Mouse (Mus musculus): Measurements from ENCODE around the gene Camkv. TPM values are rescaled to one million over a fixed set of nuclear protein-coding genes. Genes with fewer than 3 reads are reported as not detected.

The Camkv gene
- polyA plus RNA-seq, 1 experiment from 2014 or later, result 25.1 TPM

- no peaks in the 10 kb centered on the region for H3K36me3 ChIP-seq (ENCODE audit: control insufficient read depth, insufficient read depth, low read length)
- WGBS, result 43% methylated on average over 13 of the region's 13 CpGs
- ATAC-seq (no peak), DNase-seq (ENCODE audit: low spot score) (peak; percentile 65)
- 0 out of 2 replicates have a peak, but pooled peaks cover 4% of the 10 kb centered on the region for H3K4me1 ChIP-seq (ENCODE audit: control insufficient read depth, insufficient read depth, low read length)
- H3K4me3 ChIP-seq (ENCODE audit: low read depth, low read length), result no peak overlapping the region
- H3K4me2 ChIP-seq (ENCODE audit: low read length), result no peak overlapping the region
- no peaks in the 10 kb centered on the region for H3K9me3 ChIP-seq (replicated peaks; ENCODE audit: control insufficient read depth, low read length)
- no peak overlapping the region for H3K27ac ChIP-seq (ENCODE audit: low read depth, low read length)
- H3K9ac ChIP-seq (ENCODE audit: low read length), result no peak overlapping the region
- no peaks in the 10 kb centered on the region for H3K27me3 ChIP-seq (replicated peaks; ENCODE audit: control insufficient read depth, insufficient read depth, low read length)
These were observed 17.4 kb upstream of the Camkv start for GRCm38 (mm10) chr9:107917895-107918608.

GRCm38 (mm10) chr9:107918884-107919283 is 16.6 kb upstream of the Camkv start:
- DNase-seq (ENCODE audit: low spot score) (no peak), ATAC-seq (no peak)
- 84% methylated on average over 6 of the region's 6 CpGs for WGBS
- H3K4me1 ChIP-seq (ENCODE audit: control insufficient read depth, insufficient read depth, low read length), result 0 out of 2 replicates have a peak, but pooled peaks cover 4% of the 10 kb centered on the region
- no peak overlapping the region for H3K4me3 ChIP-seq (ENCODE audit: low read depth, low read length)
- no peak overlapping the region for H3K27ac ChIP-seq (ENCODE audit: low read depth, low read length)
- no peaks in the 10 kb centered on the region for H3K9me3 ChIP-seq (replicated peaks; ENCODE audit: control insufficient read depth, low read length)
- H3K4me2 ChIP-seq (ENCODE audit: low read length), result no peak overlapping the region
- H3K9ac ChIP-seq (ENCODE audit: low read length), result no peak overlapping the region
- no peaks in the 10 kb centered on the region for H3K27me3 ChIP-seq (replicated peaks; ENCODE audit: control insufficient read depth, insufficient read depth, low read length)
- H3K36me3 ChIP-seq (ENCODE audit: control insufficient read depth, insufficient read depth, low read length), result no peaks in the 10 kb centered on the region

GRCm38 (mm10) chr9:107919441-107919840 is 16.0 kb upstream of the Camkv start:
- Histone ChIP-seq H3K36me3 (ENCODE audit: control insufficient read depth, insufficient read depth, low read length) (no peaks in the 10 kb centered on the region), H3K4me3 (ENCODE audit: low read depth, low read length) (no peak overlapping the region), H3K9ac (ENCODE audit: low read length) (no peak overlapping the region), H3K4me2 (ENCODE audit: low read length) (no peak overlapping the region), H3K27me3 (replicated peaks; ENCODE audit: control insufficient read depth, insufficient read depth, low read length) (no peaks in the 10 kb centered on the region), H3K27ac (ENCODE audit: low read depth, low read length) (no peak overlapping the region), H3K4me1 (ENCODE audit: control insufficient read depth, insufficient read depth, low read length) (peaks cover 7% of the 10 kb centered on the region; the same call in 1 of the 2 replicates), H3K9me3 (replicated peaks; ENCODE audit: control insufficient read depth, low read length) (no peaks in the 10 kb centered on the region)
- ATAC-seq (no peak), DNase-seq (ENCODE audit: low spot score) (no peak)
- WGBS, result 86% methylated on average over 5 of the region's 5 CpGs

- ATAC-seq (no peak), DNase-seq (ENCODE audit: low spot score) (no peak)
- Histone ChIP-seq H3K4me1 (ENCODE audit: control insufficient read depth, insufficient read depth, low read length) (peaks cover 6% of the 10 kb centered on the region; the same call in 1 of the 2 replicates), H3K4me3 (ENCODE audit: low read depth, low read length) (no peak overlapping the region), H3K4me2 (ENCODE audit: low read length) (no peak overlapping the region), H3K27me3 (replicated peaks; ENCODE audit: control insufficient read depth, insufficient read depth, low read length) (no peaks in the 10 kb centered on the region), H3K9ac (ENCODE audit: low read length) (no peak overlapping the region), H3K36me3 (ENCODE audit: control insufficient read depth, insufficient read depth, low read length) (no peaks in the 10 kb centered on the region), H3K9me3 (replicated peaks; ENCODE audit: control insufficient read depth, low read length) (no peaks in the 10 kb centered on the region), H3K27ac (ENCODE audit: low read depth, low read length) (no peak overlapping the region)
- 30% methylated on average over 7 of the region's 7 CpGs for WGBS
These were observed 12.5 kb upstream of the Camkv start for GRCm38 (mm10) chr9:107923021-107923420.

- H3K9ac ChIP-seq (ENCODE audit: low read length), result no peak overlapping the region
- no peaks in the 10 kb centered on the region for H3K9me3 ChIP-seq (replicated peaks; ENCODE audit: control insufficient read depth, low read length)
- 66% methylated on average over 6 of the region's 6 CpGs for WGBS
- DNase-seq (ENCODE audit: low spot score), result no peak
- H3K4me2 ChIP-seq (ENCODE audit: low read length), result no peak overlapping the region
- no peak for ATAC-seq
- no peaks in the 10 kb centered on the region for H3K27me3 ChIP-seq (replicated peaks; ENCODE audit: control insufficient read depth, insufficient read depth, low read length)
- peaks cover 5% of the 10 kb centered on the region; the same call in 1 of the 2 replicates for H3K4me1 ChIP-seq (ENCODE audit: control insufficient read depth, insufficient read depth, low read length)
- no peak overlapping the region for H3K4me3 ChIP-seq (ENCODE audit: low read depth, low read length)
- H3K27ac ChIP-seq (ENCODE audit: low read depth, low read length), result no peak overlapping the region
- no peaks in the 10 kb centered on the region for H3K36me3 ChIP-seq (ENCODE audit: control insufficient read depth, insufficient read depth, low read length)
These were observed 11.5 kb upstream of the Camkv start for GRCm38 (mm10) chr9:107923956-107924355.

GRCm38 (mm10) chr9:107925251-107925650 is 10.2 kb upstream of the Camkv start:
- Histone ChIP-seq H3K9ac (ENCODE audit: low read length) (no peak overlapping the region), H3K9me3 (replicated peaks; ENCODE audit: control insufficient read depth, low read length) (no peaks in the 10 kb centered on the region), H3K4me2 (ENCODE audit: low read length) (no peak overlapping the region), H3K36me3 (ENCODE audit: control insufficient read depth, insufficient read depth, low read length) (no peaks in the 10 kb centered on the region), H3K27me3 (replicated peaks; ENCODE audit: control insufficient read depth, insufficient read depth, low read length) (no peaks in the 10 kb centered on the region), H3K4me1 (ENCODE audit: control insufficient read depth, insufficient read depth, low read length) (peaks cover 5% of the 10 kb centered on the region; the same call in 1 of the 2 replicates), H3K27ac (ENCODE audit: low read depth, low read length) (no peak overlapping the region), H3K4me3 (ENCODE audit: low read depth, low read length) (no peak overlapping the region)
- DNase-seq (ENCODE audit: low spot score) (no peak), ATAC-seq (no peak)
- 27% methylated on average over 3 of the region's 3 CpGs for WGBS

GRCm38 (mm10) chr9:107926920-107927420 is 8.5 kb upstream of the Camkv start:
- no peak for DNase-seq (ENCODE audit: low spot score)
- H3K4me3 ChIP-seq (ENCODE audit: low read depth, low read length), result no peak overlapping the region
- no peaks in the 10 kb centered on the region for H3K9me3 ChIP-seq (replicated peaks; ENCODE audit: control insufficient read depth, low read length)
- peaks cover 5% of the 10 kb centered on the region; the same call in 1 of the 2 replicates for H3K4me1 ChIP-seq (ENCODE audit: control insufficient read depth, insufficient read depth, low read length)
- WGBS, result 64% methylated on average over 9 of the region's 9 CpGs
- H3K27ac ChIP-seq (ENCODE audit: low read depth, low read length), result no peak overlapping the region
- H3K27me3 ChIP-seq (replicated peaks; ENCODE audit: control insufficient read depth, insufficient read depth, low read length), result no peaks in the 10 kb centered on the region
- H3K4me2 ChIP-seq (ENCODE audit: low read length), result no peak overlapping the region
- no peak overlapping the region for H3K9ac ChIP-seq (ENCODE audit: low read length)
- H3K36me3 ChIP-seq (ENCODE audit: control insufficient read depth, insufficient read depth, low read length), result no peaks in the 10 kb centered on the region
- no peak for ATAC-seq

- H3K9me3 ChIP-seq (replicated peaks; ENCODE audit: control insufficient read depth, low read length), result no peaks in the 10 kb centered on the region
- peaks cover 5% of the 10 kb centered on the region; the same call in 1 of the 2 replicates for H3K4me1 ChIP-seq (ENCODE audit: control insufficient read depth, insufficient read depth, low read length)
- ATAC-seq, result no peak; the same call in 1 of the 2 replicates
- H3K4me3 ChIP-seq (ENCODE audit: low read depth, low read length), result no peak overlapping the region
- no peak overlapping the region for H3K9ac ChIP-seq (ENCODE audit: low read length)
- 79% methylated on average over 5 of the region's 5 CpGs for WGBS
- H3K4me2 ChIP-seq (ENCODE audit: low read length), result no peak overlapping the region
- H3K36me3 ChIP-seq (ENCODE audit: control insufficient read depth, insufficient read depth, low read length), result no peaks in the 10 kb centered on the region
- H3K27me3 ChIP-seq (replicated peaks; ENCODE audit: control insufficient read depth, insufficient read depth, low read length), result no peaks in the 10 kb centered on the region
- no peak overlapping the region for H3K27ac ChIP-seq (ENCODE audit: low read depth, low read length)
- DNase-seq (ENCODE audit: low spot score), result peak; percentile 44
These were observed 7.7 kb upstream of the Camkv start for GRCm38 (mm10) chr9:107927749-107928148.

- Histone ChIP-seq H3K27me3 (replicated peaks; ENCODE audit: control insufficient read depth, insufficient read depth, low read length) (no peaks in the 10 kb centered on the region), H3K4me2 (ENCODE audit: low read length) (no peak within 1 kb of the TSS), H3K9me3 (replicated peaks; ENCODE audit: control insufficient read depth, low read length) (no peaks in the 10 kb centered on the region), H3K4me1 (ENCODE audit: control insufficient read depth, insufficient read depth, low read length) (peaks cover 5% of the 10 kb centered on the region; the same call in 1 of the 2 replicates), H3K4me3 (ENCODE audit: low read depth, low read length) (no peak within 1 kb of the TSS), H3K27ac (ENCODE audit: low read depth, low read length) (no peak within 1 kb of the TSS), H3K36me3 (ENCODE audit: control insufficient read depth, insufficient read depth, low read length) (no peaks in the 10 kb centered on the region), H3K9ac (ENCODE audit: low read length) (no peak within 1 kb of the TSS)
- 72% methylated on average over 3 of the region's 3 CpGs for WGBS
- ATAC-seq (no peak), DNase-seq (ENCODE audit: low spot score) (no peak)
These were observed 7.3 kb upstream of the Camkv start, which contains the start of gene Actl11 for GRCm38 (mm10) chr9:107928169-107928568. TSS of gene Actl11 (plus strand) at chr9:107928469.

All from forebrain, embryonic 14.5 days (tissue).